Mouse (Mus musculus) spleen, adult 12 weeks (tissue): ENCODE results near the gene Ahdc1.
"Not testable (repeated sequence)": the region's sequence is repeated elsewhere in the genome, so short reads cannot be mapped to it uniquely, and the experiment has no call there.

Source experiments
- DNase-seq: peaks from one replicate; pipeline ENCODE4 v3.0.0; 2022; ENCODE audit warnings: low spot score

The Ahdc1 gene

GRCm38 (mm10) chr4:133078947-133079346 is 67.9 kb downstream of the Ahdc1 start:
- DNase-seq = no peak

DNA sequence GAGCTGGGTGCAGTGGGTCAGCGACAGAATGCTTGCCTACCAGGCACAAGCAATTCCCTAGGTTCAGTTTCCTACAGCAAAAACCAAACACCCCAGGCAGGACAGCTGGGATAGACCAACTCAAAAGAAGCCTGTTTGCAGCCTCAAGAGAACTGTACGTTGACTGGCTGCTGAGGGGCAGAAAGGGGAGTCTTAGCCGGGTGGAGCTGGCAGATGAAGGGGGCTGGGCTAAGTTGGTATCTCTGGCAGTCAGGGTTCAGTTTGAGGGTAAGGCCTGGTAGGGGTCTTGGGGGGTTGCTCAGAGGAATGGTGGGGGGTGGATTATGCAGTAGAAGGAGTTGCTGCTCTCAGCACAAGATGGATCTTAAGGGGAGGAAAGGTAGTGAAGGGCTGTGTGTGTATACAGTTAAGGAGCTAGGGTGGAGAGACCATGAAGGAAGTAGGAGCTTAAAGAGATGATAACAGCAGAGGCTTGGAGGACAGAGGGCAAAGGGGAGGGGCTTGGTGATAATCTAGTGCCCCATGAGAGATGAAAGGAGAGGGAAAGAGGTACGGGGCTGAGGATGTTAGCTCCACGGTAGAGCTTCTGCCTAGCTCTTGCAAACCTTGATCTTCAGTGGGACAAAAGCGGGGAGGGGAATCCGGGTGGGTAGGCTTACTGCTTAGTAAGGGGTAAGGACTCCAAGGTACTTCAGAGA is 68.5 kb downstream of the Ahdc1 start:
- DNase-seq = no peak

GRCm38 (mm10) chr4:133080862-133081261 is 69.8 kb downstream of the Ahdc1 start:
- DNase-seq = no peak

- DNase-seq = no peak
Observed at GRCm38 (mm10) chr4:133082216-133082773, 71.2 kb downstream of the Ahdc1 start.

DNA sequence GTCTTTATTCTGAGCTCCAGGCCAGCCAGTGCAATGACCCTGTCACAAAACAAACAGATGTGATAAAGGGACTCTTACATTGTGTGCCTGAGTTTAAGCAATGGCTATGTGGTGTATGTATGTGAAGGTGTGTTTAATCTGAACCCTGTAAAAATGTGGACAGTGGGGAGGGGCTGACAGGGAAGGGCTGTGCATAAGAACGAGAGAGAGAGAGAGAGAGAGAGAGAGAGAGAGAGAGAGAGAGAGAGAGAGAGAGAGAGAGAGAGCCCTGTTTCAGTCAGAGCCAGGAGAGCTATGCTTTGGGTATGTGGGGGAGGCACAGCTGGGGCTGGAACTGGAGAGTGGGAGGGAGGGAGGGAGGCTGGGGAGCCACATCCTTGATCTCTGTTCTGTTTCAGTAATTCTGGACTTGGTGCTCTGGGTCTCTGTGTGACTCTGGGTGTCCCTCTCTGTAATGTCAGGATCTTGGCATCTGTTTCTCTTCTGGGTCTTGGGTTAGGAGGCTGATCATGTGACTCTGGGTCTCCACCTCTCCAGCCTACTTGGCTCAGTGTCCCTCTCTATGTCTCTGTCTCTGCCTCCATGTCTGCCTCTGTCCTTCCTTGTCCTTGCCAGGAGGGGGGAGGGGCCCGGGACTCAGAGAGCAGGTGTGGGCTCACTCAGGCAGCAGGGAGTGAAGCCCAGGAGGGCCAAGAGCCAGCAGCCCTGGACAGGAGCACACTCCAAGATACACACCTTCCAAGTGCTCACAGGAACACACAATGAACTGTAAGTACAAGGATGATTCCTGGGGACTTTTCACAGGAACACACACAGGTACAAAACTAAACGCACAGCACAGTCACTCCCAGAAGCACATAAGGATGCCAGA is 73.2 kb downstream of the Ahdc1 start:
- DNase-seq = no peak

DNA sequence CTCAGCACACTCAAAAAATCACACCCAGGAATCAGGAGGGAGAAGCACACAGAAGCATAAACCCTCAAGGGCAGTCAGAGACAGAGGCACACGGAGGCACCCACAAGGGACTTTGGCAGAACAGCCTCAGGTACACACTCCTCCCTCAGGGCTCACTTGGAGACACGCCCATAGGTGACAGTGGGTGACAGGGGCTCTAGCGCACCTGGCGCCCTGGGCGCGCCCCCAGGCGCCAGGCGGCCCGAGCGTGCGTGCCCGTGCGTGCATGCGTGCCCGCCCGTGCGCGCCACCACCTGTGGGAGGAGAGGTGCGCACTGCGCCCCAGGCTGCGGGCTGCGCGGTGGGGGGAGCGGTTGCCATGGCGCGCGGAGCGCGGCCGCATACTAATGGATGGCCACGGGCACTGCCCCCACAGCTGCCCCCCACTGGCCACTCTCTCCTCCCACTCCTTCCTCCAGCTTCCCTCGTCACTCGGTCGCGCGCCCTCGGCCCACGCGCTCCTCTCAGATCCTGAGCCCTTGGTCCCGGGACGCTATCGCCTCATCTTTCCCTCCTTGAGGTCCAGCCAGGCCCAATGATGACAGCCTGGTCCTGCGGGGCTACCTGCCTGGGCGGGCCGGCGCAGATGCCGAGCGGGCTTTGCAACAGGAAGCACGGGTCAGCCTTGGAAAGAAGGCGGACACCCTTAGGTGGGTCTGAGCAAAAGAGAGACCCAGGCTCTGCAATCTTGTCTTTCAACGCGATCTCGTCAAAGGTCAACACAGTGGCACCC is 74.1 kb downstream of the Ahdc1 start:
- no peak for DNase-seq

DNA sequence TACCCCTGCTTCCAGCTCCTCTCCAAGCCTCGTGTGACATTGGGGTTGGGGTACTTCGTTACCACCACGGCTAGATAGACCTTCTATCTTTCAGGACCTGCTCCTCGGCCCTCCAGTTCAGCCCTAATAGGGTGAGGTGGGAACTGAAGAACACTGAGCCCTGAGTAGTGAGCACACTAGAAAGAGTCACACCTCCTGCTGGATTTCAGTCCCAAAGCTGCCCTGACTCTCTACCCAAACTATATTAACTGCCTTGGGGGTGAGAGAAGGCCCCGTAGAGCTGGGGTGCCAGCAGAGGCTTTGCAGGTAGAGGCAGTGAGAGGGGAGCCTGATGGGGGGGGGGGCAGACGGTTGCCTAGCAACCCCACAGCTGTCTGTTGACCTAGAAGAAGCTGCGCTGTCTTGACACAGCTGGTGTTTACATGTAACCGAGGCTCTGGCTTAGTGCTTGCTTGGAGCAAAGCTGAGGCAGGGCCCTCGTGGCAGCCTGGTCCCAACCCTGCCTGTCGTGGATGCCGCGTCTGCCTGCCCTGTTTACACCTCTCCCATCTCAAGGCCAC is 74.8 kb downstream of the Ahdc1 start:
- no peak for DNase-seq

- DNase-seq = no peak
Observed at GRCm38 (mm10) chr4:133087177-133087714, 76.2 kb downstream of the Ahdc1 start.

- no peak for DNase-seq
Observed at GRCm38 (mm10) chr4:133087835-133088234, 76.8 kb downstream of the Ahdc1 start.

- DNase-seq = no peak
Observed at GRCm38 (mm10) chr4:133089319-133089718, 78.3 kb downstream of the Ahdc1 start.

DNA sequence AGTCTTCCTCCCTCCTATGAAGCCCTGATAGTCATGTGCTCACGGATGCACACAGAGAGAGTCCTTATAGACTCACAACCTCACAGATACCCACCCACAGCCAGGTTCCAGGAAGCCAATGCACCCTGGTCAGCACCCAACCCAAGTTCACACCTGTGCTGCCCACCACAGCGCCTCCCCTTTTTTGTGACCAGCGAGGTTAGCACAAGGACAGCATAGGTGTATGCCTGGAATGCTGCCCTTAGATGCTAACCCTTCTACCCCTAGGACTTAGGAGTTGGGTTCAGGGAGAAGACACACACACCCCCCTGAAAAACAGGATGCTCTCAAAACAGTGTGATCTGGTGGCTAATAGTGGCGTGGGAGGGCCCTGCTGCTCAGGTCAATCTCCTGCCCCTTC is 78.7 kb downstream of the Ahdc1 start:
- DNase-seq = no peak

DNA sequence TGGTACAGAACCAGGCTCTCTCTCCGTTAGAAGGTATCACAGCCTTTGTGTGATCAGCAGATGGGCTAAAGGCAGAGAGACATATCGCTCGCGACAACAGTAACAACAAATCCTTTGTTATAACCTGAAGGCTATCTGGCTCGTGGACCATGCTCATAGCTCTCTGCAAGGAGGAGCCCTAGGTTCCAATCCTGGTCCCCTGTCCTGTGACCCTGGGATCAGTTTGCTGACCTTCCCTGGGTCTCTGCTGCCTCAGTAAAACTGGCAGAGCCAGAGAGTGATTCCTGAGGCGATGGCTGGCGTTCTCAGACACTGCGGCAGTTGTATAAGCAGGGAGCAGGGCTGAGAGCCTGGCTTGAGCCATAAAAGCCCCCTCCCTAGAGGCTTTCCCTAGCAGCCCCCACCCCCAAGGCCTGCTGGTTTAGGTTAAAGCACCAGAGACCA is 79.2 kb downstream of the Ahdc1 start:
- DNase-seq = no peak

DNA sequence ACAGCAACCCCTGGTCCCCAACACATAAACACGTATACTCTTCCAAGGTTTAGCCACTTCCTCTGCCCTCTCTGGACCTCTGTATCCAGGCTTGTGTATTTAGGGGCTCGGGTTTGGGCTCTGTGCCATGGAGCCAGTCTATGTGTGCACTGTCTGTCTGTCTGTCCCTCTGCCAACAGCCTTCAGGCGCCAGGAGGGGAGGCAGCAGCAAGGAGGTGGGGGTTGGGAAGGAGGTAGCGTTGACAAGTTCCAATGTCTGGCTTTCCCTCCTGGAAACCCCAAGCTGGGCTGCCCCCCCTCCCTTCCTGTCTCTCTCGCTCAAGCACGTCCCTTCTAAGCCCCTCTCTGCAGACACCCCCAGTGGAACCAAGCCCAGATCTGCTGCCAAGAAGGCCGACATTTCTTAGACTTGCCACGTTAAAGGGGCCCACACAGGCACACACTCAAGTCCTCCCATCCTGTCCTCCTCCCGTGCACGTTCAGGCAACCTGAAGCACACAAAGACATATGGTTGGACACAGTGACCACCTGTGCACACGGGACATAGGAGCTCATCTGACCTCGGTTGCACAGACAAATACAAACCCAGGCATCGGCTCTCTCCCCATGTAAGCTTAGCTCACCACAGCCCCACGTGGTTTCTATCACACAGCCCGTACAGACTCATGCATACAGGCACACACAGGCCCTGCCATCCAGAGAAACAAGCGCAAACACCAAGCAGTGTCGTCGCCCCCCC is 79.8 kb downstream of the Ahdc1 start:
- no peak for DNase-seq

- no peak for DNase-seq
Observed at GRCm38 (mm10) chr4:133091459-133091785, 80.4 kb downstream of the Ahdc1 start.

DNA sequence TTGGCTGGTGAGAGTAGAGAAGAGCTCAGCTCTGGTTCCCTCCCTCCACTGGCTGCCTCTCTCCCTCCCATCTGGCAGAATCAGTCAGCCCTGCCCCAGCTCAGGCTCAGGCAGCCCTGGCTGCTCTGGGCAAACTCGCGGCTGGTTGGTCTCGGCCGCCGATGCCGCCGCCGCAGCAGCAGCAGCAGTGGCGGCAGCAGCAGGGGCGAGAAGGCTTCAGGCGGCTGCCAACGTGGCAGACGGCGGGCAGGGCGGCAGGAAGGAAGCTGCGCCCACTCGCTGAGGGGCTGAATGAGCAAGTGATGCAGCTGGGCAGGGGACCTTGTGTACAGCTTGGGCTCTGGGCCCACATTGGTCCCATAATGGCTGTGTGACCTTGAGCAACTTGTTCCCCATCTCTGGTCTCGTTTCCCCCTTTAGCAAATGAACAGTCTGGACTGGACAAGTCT is 81.4 kb downstream of the Ahdc1 start:
- DNase-seq = no peak

- DNase-seq = no peak
Observed at GRCm38 (mm10) chr4:133093056-133093455, 82.0 kb downstream of the Ahdc1 start.

- DNase-seq = no peak
Observed at GRCm38 (mm10) chr4:133093481-133094033, 82.5 kb downstream of the Ahdc1 start.

GRCm38 (mm10) chr4:133094255-133094654 is 83.2 kb downstream of the Ahdc1 start:
- DNase-seq = no peak

GRCm38 (mm10) chr4:133094936-133095733 is 84.1 kb downstream of the Ahdc1 start:
- DNase-seq = no peak

GRCm38 (mm10) chr4:133095734-133096065 is 84.6 kb downstream of the Ahdc1 start:
- DNase-seq = not testable (repeated sequence)
